Mouse (Mus musculus) brain, embryonic 14.5 days (tissue): Measurements from ENCODE around the gene Nckipsd.

ENCODE experiments used
- CTCF ChIP-seq: fragments of 200-500 bp; IDR thresholded peaks from 2 replicates; pipeline ENCODE4 v1.5.1; 2012; ENCODE audit warnings: inconsistent platforms, mild to moderate bottlenecking, moderate library complexity, borderline replicate concordance; ENCODE audit not compliant: insufficient read depth, insufficient read length; ENCODE audit errors: extremely low read depth
- POLR2A ChIP-seq: fragments of 200-500 bp; IDR thresholded peaks from 2 replicates; pipeline ENCODE4 v1.6.1; 2012; ENCODE audit warnings: mild to moderate bottlenecking, inconsistent platforms, borderline replicate concordance; ENCODE audit not compliant: poor library complexity, insufficient read depth, insufficient read length, severe bottlenecking; ENCODE audit errors: extremely low read depth

GRCm38 (mm10) chr9:108806831-108807230 is 1.3 kb upstream of the Nckipsd start:
- TF ChIP-seq CTCF (no peak), POLR2A (no peak)
